In genomic region chr4:56865003-56865511, GRCm38 (mm10) we compare ENCODE assay signal across 8 mouse cellular contexts. TPM values are rescaled to one million over a fixed set of nuclear protein-coding genes. Genes with fewer than 3 reads are reported as not detected.
A peak's percentile ranks its signal among the peaks of the same experiment; 100 is the strongest.
DNase-seq lines count a peak whose midpoint lies in the region; ATAC-seq lines count a peak whose summit lies in the region.

Gene Ctnnal1, minus strand, starts transcription at chr4:56865188.

- no peaks in the 10 kb centered on the region for H3K27me3 ChIP-seq in intestine, embryonic 14.5 days (replicated peaks; ENCODE audit: control insufficient read depth, insufficient read depth, low read length)

- intact Hi-C loops in gastrocnemius, postnatal 36 days (cut with DNase I), result no loop called here
- intact Hi-C loops in left cerebral cortex, postnatal 10 days (cut with DNase I), result no loop called here

- H3K9me3 ChIP-seq in intestine, embryonic 14.5 days (ENCODE audit: control insufficient read depth, low read length), result no peaks in the 10 kb centered on the region

- DNase-seq in adrenal gland, adult 2 months, result peak; percentile 97
- DNase-seq in embryo, embryonic 11 days, result peak; percentile 93
- peak; percentile 78 to 82 for DNase-seq in gastrocnemius, postnatal 36 days
- DNase-seq in intestine, embryonic 14.5 days (ENCODE audit: low spot score), result peak; percentile 93
- DNase-seq in left cerebral cortex, postnatal 10 days (ENCODE audit: extremely low spot score in 1 of 2, low spot score in 2 of 2), result peak; percentile 58 to 88
- peak; percentile 72 for DNase-seq in right cerebral cortex, postnatal 14 days
- peak; percentile 83 for DNase-seq in urinary bladder, postnatal 25 days (ENCODE audit: low spot score)

- H3K27ac ChIP-seq in intestine, embryonic 14.5 days (ENCODE audit: low read depth), result peak within 1 kb of the TSS; percentile 72

- peak within 1 kb of the TSS; percentile 70 for H3K4me2 ChIP-seq in intestine, embryonic 14.5 days (ENCODE audit: low read length)

- H3K4me1 ChIP-seq in intestine, embryonic 14.5 days (replicated peaks; ENCODE audit: control insufficient read depth, insufficient read depth, low read length), result peaks cover 6% of the 10 kb centered on the region

- ATAC-seq in intestine, embryonic 14.5 days (replicated peaks; ENCODE audit: low FRiP score, low TSS enrichment, low read depth), result peak; percentile 97
- ATAC-seq in megakaryocyte progenitor cell, adult 5-6 weeks (replicated peaks; ENCODE audit: poor library complexity), result peak; percentile 92

- under 1% methylated on average over 44 of the region's 45 CpGs for WGBS in intestine, embryonic 14.5 days

- peak within 1 kb of the TSS; percentile 72 for H3K4me3 ChIP-seq in intestine, embryonic 14.5 days (ENCODE audit: low read depth, low read length)

- peak within 1 kb of the TSS; percentile 60 for H3K9ac ChIP-seq in intestine, embryonic 14.5 days (ENCODE audit: low read length)

- no peaks in the 10 kb centered on the region for H3K36me3 ChIP-seq in intestine, embryonic 14.5 days (ENCODE audit: control insufficient read depth, insufficient read depth, low read length)

RNA-seq across cellular contexts. Expression of gene Ctnnal1, which starts in this region (rescaled TPM):
- total RNA-seq in adrenal gland, adult 2 months (2021), result 10 to 100 TPM; 16.7 to 24.6 TPM
- polyA plus RNA-seq in adrenal gland, adult 2 months (2012; rRNA removed), result 3.1 and 7.5 TPM in 2 replicates
- 1 to 10 TPM; 8.3 to 9.2 TPM for total RNA-seq in gastrocnemius, postnatal 36 days (2021)
- 29.7 and 30.4 TPM in 2 replicates for polyA plus RNA-seq in intestine, embryonic 14.5 days (2014; fragmentation: Nextera tagmentation; extraction: Ambion mirVana)
- 10 to 100 TPM; 16.6 to 17.1 TPM for total RNA-seq in left cerebral cortex, postnatal 10 days (2021)
- 1.7 and 3.1 TPM in 2 replicates for total RNA-seq in megakaryocyte progenitor cell, adult 5-6 weeks (2015)
- 3.3 and 3.5 TPM in 2 replicates for total RNA-seq in megakaryocyte progenitor cell, adult 5-6 weeks (2017)

Comparison
In these comparisons a context has a peak if more than half of its experiments do, and no peak if none do; other contexts are left out.
1. Peak in every context shown above with its lines: DNase-seq, ATAC-seq, H3K4me3 ChIP-seq and H3K27ac ChIP-seq.